Mouse (Mus musculus): ENCODE data around the gene Chn1.
"Not testable (repeated sequence)": the region's sequence is repeated elsewhere in the genome, so short reads cannot be mapped to it uniquely, and the experiment has no call there.

The Chn1 gene

DNA sequence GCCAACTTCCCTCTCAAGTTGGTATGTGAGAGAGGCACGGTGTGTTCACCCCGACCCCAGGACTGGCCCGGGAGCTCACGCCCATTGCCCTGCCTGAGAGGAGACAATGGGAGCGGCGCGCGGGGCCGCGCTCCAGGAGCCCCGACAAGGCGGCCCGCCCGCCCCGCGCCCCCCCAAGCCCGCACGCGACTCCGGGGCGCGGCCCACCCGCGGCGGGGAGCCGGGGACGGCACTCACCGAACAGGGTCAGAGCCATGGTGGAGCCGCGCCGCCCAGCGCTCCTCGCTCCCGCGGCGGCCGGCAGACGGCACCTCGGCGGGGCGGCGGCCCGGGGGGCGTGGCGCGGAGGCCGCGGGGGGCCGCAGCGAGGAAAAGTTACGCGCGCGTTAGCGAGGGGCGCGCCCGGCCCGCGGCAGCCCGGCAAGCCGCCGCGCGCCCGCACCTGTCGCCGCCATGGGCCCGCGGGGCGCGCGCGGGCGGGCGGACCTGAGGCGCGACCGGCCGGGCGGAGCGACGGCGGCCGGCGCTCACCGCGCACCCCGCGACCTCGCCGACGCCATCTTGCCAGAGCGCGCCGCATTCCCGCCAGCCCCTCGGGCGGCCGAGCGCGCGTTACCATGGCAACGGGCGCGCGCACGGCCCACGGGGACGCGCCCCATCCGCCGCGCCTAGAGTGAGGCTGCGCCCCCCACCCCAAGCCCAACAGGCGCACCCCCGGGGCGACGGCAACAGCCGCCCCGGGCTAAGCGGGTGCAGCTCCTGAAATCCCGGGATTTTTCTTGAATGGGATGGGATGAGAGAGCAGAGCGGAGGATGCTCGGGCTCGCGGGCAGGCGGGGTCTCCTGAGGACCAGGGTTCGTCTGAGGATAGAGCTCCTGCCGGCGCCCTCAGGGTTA lies at the start of gene Chn1:
Gene Chn1, minus strand, starts transcription at position 561 of the 897 bp plus-strand sequence.
- peak; percentile 78 for DNase-seq

DNA sequence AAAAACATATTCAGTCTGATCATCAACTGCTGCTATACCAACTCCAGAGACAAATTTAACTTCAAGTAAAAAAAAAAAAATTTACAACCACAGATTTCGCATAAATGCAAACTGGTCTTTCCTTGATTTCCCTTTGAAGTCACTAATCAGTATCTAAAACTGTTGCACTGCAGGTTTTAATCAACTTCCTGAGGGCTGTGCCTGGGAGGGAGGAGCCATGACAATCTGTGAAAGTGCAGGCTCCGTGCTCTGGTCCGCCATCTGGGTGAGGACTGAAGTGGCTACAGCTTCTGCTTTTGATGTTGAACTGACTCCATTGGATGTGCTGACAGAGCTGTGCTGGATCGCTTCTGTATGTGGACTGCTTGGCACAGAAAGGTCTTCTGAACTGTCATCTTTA lies 43.6 kb upstream of the Chn1 start:
- no peak for DNase-seq

DNA sequence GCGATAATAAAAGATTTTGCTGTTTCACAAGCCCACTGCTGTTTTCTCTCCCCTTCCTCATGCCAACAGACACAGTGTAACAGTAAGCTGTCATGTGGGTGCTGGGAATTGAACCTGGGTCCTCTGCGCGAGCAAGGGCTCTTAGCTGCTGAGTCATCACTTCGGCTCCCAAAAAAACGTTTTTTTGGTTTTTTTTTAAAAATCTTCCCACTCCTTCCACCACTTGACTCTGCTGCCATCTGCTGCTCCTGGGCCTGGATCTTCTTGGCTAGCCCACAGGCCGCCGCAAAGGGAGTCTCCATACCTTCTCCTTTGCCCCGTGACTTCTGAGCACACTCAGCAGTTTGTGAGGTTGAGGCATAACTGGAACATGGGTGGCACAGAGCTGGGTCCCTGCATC lies 32.5 kb upstream of the Chn1 start:
- peak; percentile 15 for DNase-seq

DNA sequence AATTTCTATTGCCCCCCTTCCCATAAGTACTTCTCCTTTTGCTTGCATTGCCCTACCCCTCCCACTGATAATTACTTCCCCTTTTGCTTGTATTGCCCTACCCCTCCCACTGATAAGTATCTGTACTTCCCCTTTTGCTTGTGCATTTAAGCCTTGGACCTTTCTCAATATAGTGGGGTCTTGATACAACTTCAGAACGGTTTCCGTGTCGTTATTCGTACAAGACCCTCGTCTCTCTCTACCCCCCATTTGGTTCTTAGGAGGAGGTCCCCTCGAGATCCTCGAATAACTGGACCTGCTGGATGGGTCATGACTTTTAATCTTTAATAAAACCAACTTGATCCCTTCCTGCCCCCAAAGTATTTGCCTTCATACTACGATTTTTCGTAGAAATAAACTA lies 25.0 kb upstream of the Chn1 start:
- not testable (repeated sequence) for DNase-seq

DNA sequence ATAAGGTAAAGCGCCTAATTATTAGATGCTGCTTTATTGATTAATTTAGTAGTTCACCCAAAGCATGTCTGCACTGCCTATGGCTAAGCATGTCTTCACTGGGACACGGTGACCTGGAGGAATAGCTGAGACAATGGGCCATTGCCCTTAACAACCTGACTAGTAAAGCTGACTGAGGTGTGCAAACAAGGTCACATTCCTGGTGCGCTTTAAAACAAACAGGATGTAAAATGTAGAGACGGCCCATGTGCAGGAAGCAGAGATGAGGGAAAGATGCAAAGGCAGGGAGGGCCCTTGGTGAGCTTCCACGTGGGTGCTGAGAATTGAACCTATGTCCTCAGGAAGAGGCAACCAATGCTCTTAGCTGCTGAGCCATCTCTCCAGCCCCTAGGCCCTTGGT lies 23.6 kb upstream of the Chn1 start:
- DNase-seq, result no peak

DNA sequence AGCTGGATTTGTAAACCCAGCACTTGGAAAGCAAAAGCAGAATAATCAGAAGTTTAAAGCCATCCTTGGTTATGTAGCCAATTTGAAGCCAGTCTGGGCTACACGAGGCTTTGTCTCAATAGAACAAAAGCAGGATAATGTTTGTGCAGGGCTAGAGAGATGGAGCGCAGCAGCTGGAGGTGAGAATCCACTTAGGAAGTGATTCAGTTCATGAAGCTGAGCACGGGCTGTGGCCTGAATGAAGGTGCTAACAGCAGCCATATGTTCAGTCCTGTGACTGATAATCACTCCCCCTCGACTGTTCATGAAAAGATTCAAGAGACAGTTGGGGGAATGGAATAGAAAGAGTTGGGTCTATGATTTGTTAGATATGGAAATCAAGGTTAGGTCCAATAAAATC lies 23.0 kb upstream of the Chn1 start:
- no peak for DNase-seq

DNA sequence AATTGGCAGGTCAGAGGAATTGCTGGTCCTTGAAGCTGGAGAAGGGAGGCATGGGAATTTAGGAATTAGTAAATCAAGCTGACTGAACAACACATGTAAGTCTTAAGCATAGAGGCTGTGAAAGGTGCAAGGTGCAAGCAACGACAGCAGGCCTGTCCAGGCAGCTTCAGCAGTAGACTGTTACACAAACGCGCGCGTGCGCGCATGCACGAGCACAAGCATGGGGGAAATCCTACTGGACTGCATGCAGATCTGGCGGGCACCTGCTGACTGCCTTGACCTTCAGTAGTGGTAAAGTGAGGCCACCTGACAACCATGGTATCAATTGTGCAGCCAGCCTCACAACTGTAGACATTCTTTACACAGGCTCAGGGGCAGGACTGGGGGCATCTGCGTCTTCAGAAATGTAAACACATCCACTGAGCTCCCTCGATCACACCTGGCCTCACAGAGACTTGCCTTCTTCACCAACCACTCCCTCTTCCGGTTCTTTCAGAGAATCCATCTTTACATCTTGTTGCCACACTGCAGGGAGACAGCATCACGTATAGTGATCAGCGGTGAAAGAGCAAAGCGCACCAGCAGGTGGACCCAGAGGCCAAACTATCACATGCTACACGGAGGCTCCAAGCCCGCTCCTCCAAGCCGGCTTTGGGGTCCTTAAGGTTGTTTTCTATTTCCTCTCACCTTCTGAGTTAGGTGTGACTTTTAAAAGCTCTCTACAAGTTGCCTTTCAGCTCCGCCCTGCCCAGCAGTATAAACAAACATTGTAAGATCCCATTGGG lies 16.9 kb upstream of the Chn1 start:
- DNase-seq, result no peak

DNA sequence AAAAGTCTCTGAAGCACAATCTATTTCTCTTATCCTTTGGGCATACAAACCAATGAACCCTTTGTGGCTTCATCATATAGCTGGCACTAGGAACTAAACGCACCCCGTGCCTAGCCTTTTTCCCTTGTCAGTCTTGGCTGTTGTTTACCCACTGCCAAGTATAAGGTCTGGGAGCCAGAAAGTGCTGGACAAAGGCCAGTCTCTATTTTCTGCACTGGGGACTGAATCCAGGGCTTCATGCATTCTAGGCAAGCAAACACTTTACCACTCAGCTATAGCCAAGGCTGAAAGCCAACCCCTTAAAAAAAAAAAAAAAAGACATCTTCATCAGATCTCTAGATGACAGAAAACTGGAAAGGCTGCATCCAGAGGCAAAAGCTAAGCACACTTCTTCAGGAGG lies 15.2 kb upstream of the Chn1 start:
- no peak for DNase-seq

DNA sequence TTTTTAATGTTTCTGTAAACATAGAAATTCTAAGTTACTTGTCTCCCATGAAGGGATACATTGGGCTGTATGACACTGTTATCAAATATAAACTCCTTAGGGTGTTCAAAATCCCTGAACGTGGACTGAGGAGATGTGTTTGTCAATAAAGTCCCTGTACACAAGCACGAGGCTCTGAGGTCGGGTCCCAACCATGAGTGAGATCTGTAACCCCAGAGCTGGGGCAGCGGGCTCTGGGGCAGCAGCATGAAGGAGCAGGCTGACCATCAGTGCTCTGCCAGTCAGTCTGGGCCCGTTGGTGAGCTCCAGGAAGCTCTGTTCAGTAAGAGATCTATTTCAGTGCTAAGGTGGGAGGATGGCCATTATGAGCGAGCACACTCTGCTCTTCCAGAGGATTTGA lies 13.2 kb upstream of the Chn1 start:
- no peak for DNase-seq

DNA sequence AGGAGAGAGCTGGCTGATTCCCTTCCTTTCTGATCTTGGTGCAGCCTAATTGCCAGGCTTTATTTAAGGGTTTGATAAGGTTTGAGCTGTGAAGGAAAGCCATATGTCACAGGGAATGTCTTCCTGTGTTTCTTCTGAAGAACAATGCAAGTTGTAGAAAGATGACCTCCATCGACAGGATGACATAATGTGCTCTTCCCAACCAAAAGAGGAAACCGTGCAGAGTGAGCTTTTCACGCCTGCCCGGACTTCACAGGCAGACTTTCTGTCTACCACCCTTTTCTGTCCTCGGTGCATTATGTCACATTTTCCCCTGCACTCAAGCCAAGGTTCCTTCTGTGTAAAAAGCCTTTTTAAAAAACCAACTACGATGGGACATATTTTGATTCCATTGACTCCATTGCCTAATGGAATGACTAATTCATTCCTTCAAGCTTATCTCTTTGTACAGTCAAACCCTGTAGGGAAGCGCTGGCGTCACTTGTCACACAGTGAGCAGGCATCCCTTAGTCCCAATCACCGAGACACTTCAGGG lies 7.3 kb upstream of the Chn1 start:
- no peak for DNase-seq

DNA sequence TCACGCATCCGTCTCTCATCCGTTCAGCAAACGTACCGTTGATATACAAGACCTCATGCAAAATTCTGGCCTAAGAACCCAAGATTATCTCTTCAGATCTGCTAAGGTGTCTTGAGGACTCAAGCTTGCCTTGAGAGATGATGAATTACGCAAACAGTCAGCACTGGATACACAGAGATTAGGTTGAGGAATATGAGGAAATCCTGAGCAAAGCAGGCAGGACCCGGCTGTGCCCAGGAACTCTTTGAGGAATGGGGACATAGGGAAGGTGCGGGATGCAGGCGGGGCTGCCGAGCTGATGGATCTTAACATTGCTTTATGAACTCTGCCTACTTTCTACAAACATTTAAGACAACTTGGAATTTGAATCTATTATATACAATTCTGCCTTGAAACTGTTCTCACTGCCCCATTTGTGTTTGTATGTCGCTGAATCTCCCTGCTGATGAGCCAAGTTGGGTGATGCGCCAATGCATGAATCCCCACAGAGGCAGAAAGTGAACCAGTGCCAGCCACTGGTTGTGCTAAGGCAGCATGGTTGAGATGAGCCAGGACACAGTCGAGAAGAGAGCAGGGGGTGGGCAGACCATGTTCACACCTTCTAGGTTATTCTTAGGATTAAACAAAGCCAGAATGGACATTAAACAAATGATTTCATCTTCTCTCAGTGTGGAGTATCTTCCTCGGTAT lies 5.3 kb upstream of the Chn1 start:
- no peak for DNase-seq

DNA sequence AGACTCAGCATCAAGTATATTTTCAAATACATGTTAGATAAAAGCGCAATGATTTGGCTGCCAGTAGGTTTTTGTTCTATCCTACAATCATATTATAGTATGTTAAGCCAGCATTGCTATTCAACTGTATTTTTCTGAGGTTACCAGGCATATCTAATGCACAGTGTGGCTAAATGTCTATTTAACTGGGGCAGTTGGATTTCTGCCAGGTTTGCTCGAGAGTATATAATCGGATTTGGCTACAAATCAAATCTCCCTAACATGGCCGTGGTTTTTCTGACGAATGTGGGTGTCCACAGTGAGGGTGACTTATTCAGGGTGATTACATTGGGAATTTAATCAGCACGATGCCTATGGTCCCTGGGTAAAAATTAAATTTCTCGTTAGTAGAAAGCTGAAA lies 4.7 kb upstream of the Chn1 start:
- no peak for DNase-seq

DNA sequence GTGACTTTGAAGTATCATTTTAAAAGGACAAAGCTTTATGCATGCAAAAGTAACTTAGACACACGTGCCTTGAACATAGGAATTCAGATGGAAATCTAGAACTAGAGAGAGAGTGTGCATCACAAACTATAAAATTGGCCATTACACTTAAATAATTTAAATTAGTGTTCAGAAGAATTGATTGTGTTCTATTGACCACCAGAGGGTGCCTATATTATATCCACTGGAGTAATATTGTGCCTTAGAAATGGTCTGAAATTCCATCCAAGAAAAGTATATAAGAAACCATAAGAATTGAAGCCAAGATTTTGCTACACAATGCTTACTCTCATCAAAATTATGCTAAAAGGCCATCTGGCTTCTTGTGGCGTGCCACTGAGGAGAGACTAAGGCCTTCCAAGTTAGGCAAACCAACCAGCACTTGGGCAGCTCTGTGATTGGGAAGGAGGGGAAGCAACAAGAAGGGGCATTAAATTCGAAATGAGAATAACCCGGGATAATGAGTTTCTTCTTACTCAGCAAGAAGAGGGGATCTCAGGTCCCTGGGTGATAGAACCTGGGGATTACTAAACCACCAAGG lies 4.0 kb upstream of the Chn1 start:
- no peak for DNase-seq

DNA sequence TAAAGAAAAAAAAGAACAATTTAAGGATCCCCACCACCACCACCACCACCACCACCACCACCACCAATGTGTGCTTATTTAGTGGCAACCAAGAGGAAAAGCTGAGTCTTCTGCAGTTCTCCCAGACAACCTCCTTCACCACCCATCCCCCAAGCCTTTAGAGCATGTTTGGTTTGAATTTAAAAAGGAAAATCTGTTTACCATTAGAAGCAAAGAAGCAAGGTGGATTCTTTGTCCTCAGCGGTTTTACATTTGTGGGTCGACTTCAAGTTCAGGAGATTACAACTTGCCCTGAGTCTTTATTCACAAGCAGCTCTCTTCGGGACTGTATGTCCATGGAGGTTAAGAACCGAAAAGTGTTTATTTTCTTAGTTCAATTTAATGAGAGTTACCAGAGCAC lies 1.8 kb upstream of the Chn1 start:
- no peak for DNase-seq

DNA sequence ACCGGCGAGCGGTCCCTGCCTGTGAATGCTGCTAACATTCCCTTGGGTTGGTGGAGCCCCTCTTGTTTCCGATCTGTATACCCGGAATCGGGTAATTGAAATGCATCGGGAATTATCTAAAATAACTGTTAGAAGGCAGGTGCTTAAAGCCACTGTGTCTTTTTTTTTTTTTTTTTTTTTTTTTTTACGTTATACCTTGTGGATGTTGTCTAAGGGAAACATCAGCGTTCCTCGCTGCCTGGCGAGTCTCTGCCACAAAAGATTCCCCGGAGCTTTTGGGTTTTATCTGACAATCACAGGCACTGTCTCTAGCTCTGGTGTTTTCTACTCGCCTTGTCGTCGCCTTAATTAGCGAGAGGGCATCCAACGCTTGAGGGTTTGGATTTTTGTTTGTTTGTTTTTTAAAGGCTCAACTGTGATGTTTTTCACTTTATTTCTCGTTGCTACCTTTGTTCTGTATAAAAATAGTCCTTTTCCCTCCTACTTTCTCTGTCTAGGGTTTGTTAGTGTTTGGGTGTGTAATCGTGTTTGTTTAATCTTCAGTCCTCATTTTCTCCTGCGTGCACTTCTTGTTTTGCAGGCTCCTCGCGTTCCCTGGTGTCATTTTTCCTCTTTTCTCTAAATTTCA lies 651 bp upstream of the Chn1 start:
- DNase-seq, result no peak

DNA sequence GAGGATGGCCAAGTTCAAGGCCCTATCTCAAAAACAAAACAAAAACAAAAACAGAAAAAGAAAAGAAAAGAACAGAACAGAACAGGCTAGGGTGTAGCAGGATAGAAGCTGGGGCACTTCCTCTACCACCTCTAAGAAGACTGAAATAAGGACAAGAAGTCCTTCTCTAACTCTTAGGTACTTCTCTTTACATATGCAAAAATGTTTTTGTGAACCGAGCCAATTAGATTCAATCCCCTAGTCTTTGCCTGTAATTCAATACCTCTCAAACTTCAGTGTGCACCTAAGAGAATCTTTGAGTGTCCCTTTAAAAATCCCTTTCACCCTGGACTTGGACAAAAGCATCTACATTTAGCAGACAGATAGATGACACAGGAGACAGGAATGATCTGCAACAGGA lies 2.2 kb downstream of the Chn1 start:
- DNase-seq, result no peak

DNA sequence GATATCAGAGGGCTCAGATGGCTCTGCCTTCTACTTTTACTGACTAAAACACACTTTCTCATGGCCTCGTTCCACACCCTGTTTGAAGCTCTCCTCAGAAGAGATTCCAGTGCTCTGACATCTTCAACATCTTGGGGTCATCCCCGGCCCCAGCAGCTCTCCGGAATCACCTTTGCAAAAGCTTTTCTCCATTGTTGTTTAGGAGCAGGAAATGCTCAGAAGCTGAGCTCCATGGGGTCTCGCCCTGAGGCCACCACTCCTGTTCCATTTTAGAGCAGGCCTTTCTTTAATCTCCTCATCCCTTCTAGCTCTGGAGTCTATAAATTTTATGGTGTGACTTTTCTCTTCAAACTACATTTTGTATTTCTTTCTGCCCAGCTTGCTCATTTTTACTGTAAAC lies 6.5 kb downstream of the Chn1 start:
- no peak for DNase-seq

DNA sequence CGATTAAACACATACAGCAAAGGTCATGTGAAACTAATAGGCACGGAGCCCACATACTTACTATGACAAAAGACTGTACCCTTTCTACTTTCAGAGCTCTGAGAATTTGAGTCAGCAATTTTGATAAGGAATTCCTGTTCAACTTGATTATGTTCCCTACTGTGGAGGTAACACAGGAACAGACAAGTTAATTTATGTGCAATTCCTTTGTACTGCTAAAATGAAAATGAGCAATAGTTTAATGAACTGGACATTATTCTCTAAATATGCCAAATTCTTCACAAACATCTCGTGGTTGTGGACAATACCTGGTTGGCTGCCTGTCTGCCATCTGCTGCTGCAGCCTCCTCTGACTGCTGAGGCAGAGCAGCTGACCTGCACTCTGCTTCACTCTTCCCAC lies 11.6 kb downstream of the Chn1 start:
- DNase-seq, result no peak

DNA sequence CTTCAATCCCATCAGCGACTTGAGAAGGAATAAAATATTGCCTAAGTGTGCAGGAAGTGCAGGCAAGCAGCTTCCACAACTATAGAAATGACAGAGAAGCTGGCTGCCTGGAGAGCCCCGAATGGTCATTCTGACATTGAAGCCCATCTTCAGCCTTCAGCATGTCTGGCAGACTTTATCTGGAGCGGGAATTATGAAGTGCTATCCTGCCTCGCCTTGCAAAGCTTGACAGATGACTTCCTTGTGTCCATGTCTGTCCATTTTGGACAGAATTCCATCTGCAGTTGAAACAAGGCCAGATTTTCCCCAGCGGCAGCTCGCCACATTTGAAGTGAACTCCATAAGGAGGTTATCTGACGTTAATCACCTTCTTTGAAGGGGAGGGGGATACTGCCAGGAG lies 15.2 kb downstream of the Chn1 start:
- DNase-seq, result no peak

DNA sequence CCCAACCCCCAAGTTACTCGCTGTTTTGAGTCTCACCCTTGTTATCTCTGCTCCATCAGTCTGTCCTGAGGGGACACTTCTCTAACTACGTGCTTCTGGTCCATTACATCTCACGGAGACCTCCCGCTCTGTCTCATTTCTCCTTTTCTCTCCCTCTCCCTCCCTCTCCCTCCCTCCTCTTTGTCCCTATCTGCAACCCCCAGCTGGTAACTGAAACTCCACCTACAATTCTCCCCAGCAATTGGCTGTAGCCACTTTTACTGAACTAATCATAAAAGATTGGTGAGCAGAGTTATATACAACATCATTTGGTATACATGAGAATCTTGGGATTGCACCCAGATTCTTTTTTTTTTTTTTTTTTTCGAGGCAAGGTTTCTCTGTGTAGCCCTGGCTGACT lies 16.1 kb downstream of the Chn1 start:
- DNase-seq, result no peak

DNA sequence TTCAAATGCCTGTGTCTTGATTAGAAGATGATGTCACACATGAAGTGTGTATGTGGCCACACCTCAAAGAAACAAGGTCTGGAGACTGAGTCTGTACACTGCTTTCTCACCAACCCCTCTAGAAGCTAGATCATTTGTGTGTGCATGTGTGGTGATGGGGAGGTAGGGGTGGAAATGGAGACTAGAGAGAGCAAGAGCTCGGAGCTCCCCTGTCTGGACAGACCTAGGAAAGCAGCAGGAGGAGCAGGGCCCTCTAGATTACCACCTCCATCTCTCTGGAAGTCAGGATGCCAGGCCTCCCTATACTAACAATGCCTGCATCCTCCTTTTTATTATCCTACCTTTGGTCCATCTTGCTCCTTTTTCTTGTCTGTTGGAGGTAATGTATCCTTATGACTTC lies 27.8 kb downstream of the Chn1 start:
- DNase-seq, result no peak

DNA sequence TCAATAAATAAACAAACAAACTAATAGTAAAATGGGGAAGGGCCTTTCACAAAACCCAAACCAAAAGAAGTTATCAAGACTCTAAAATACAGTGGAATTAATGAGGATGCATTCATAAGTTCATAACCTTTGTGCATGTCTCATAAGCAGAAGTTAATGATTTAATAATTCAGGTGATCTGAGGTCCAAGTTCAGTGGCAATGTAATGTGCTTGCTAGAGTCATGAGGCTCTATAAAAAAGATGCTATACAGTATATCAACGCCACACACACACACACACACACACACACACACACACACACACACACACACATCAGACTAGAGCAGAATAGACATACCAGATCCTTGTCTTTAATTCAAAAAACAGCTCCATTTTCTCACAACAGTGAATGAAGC lies 28.8 kb downstream of the Chn1 start:
- DNase-seq, result no peak
